Mouse (Mus musculus): ENCODE data around the gene Lrig3.

GRCm38 (mm10) chr10:125944762-125945504 is 21.0 kb upstream of the Lrig3 start:
- TF ChIP-seq CTCF (IDR thresholded peaks at IDR 0.05; ENCODE audit: borderline replicate concordance, insufficient read depth, low read depth, low read length) (no peak), POLR2A (IDR thresholded peaks at IDR 0.05; ENCODE audit: borderline replicate concordance, insufficient read depth, low read length) (no peak)

Measured in cerebellum, adult 2 months (tissue).